Mouse (Mus musculus) forebrain, embryonic 14.5 days (tissue): Measurements from ENCODE around the gene Afap1l2. TPM values are rescaled to one million over a fixed set of nuclear protein-coding genes. Genes with fewer than 3 reads are reported as not detected.

Experiments
- ATAC-seq: fragments of 200-750 bp; cut with Nextera tagmentation; 2 replicates; pipeline ENCODE4 v1.8.0; 2017; ENCODE audit warnings: mild to moderate bottlenecking, moderate library complexity
- DNase-seq: peaks from one replicate; pipeline ENCODE4 v3.0.0-alpha.2; 2015; ENCODE audit warnings: low spot score
- H3K27ac ChIP-seq: fragments of 300-500 bp; sonication (generic); 2 replicates; pipeline ENCODE4 v1.5.1; 2014; ENCODE audit warnings: low read depth, mild to moderate bottlenecking, control low read depth, low read length, moderate library complexity
- H3K27me3 ChIP-seq: fragments of 300-500 bp; sonication (generic); replicated peaks from 2 replicates; pipeline ENCODE4 v1.6.1; 2014; ENCODE audit warnings: low read length, control low read depth, mixed read lengths; ENCODE audit not compliant: control insufficient read depth, insufficient read depth
- H3K36me3 ChIP-seq: fragments of 300-500 bp; sonication (generic); 2 replicates; pipeline ENCODE4 v1.6.1; 2014; ENCODE audit warnings: low read length, control low read depth; ENCODE audit not compliant: control insufficient read depth, insufficient read depth
- H3K4me1 ChIP-seq: fragments of 300-500 bp; sonication (generic); 2 replicates; pipeline ENCODE4 v1.6.1; 2014; ENCODE audit warnings: antibody characterized with exemption, low read length, control low read depth; ENCODE audit not compliant: control insufficient read depth, insufficient read depth
- H3K4me2 ChIP-seq: fragments of 300-500 bp; sonication (generic); 2 replicates; pipeline ENCODE4 v1.6.1; 2014; ENCODE audit warnings: mild to moderate bottlenecking, control low read depth, low read length
- H3K4me3 ChIP-seq: fragments of 300-500 bp; sonication (generic); 2 replicates; pipeline ENCODE4 v1.5.1; 2014; ENCODE audit warnings: low read depth, low read length, control low read depth
- H3K9ac ChIP-seq: fragments of 300-500 bp; sonication (generic); 2 replicates; pipeline ENCODE4 v1.6.1; 2014; ENCODE audit warnings: mild to moderate bottlenecking, low read length, control low read depth, moderate library complexity
- H3K9me3 ChIP-seq: fragments of 300-500 bp; sonication (generic); replicated peaks from 2 replicates; pipeline ENCODE4 v1.6.1; 2016; ENCODE audit warnings: low read length, control low read depth, mixed read lengths; ENCODE audit not compliant: control insufficient read depth
- WGBS: fragments of 180-500 bp; shearing (Covaris S2); extraction: QIAGEN DNeasy Blood & Tissue Kit; methylation state at CpG from one replicate; pipeline ENCODE4 v1.1.7; 2014; 5-methylcytosine and 5-hydroxymethylcytosine counted together
- polyA plus RNA-seq: library from polyadenylated mRNA; unstranded; fragments of >200 nt; fragmentation: Nextera tagmentation; extraction: Ambion mirVana; gene quantifications from 2 replicates; pipeline ENCODE4 v1.2.1, GENCODE M21; 2014

The Afap1l2 gene
- polyA plus RNA-seq, 1 experiment from 2014 or later, result 4.9 TPM

GRCm38 (mm10) chr19:56933800-56934199, 74.2 kb downstream of the Afap1l2 start:
- no peak overlapping the region for H3K4me2 ChIP-seq
- H3K4me3 ChIP-seq, result no peak overlapping the region
- no peak for ATAC-seq
- H3K9ac ChIP-seq, result no peak overlapping the region
- DNase-seq, result no peak
- 91% methylated on average over 3 of the region's 3 CpGs for WGBS
- H3K27ac ChIP-seq, result no peak overlapping the region
- H3K27me3 ChIP-seq, result no peaks in the 10 kb centered on the region
- no peaks in the 10 kb centered on the region for H3K9me3 ChIP-seq
- no peaks in the 10 kb centered on the region for H3K4me1 ChIP-seq
- no peaks in the 10 kb centered on the region for H3K36me3 ChIP-seq

GRCm38 (mm10) chr19:56930029-56930428, 78.0 kb downstream of the Afap1l2 start:
- no peak overlapping the region for H3K27ac ChIP-seq
- ATAC-seq (no peak), DNase-seq (no peak)
- no peaks in the 10 kb centered on the region for H3K36me3 ChIP-seq
- no peaks in the 10 kb centered on the region for H3K27me3 ChIP-seq
- H3K4me2 ChIP-seq, result no peak overlapping the region
- WGBS, result 86% methylated on average over 9 of the region's 9 CpGs
- no peak overlapping the region for H3K9ac ChIP-seq
- no peak overlapping the region for H3K4me3 ChIP-seq
- no peaks in the 10 kb centered on the region for H3K4me1 ChIP-seq
- H3K9me3 ChIP-seq, result no peaks in the 10 kb centered on the region

- H3K9ac ChIP-seq, result no peak overlapping the region
- WGBS, result 85% methylated on average over 3 of the region's 3 CpGs
- no peak overlapping the region for H3K4me3 ChIP-seq
- no peak overlapping the region for H3K4me2 ChIP-seq
- no peaks in the 10 kb centered on the region for H3K4me1 ChIP-seq
- DNase-seq, result no peak
- ATAC-seq, result no peak
- no peaks in the 10 kb centered on the region for H3K36me3 ChIP-seq
- H3K27ac ChIP-seq, result no peak overlapping the region
- H3K9me3 ChIP-seq, result no peaks in the 10 kb centered on the region
- no peaks in the 10 kb centered on the region for H3K27me3 ChIP-seq
These were observed 78.6 kb downstream of the Afap1l2 start for GRCm38 (mm10) chr19:56929392-56929791.

GRCm38 (mm10) chr19:56921744-56922143, 86.3 kb downstream of the Afap1l2 start:
- Histone ChIP-seq H3K27me3 (no peaks in the 10 kb centered on the region), H3K4me3 (no peak overlapping the region), H3K4me1 (no peaks in the 10 kb centered on the region), H3K4me2 (no peak overlapping the region), H3K9me3 (no peaks in the 10 kb centered on the region), H3K36me3 (no peaks in the 10 kb centered on the region), H3K27ac (no peak overlapping the region), H3K9ac (no peak overlapping the region)
- 70% methylated on average over 5 of the region's 5 CpGs for WGBS
- ATAC-seq (no peak), DNase-seq (no peak)

DNA sequence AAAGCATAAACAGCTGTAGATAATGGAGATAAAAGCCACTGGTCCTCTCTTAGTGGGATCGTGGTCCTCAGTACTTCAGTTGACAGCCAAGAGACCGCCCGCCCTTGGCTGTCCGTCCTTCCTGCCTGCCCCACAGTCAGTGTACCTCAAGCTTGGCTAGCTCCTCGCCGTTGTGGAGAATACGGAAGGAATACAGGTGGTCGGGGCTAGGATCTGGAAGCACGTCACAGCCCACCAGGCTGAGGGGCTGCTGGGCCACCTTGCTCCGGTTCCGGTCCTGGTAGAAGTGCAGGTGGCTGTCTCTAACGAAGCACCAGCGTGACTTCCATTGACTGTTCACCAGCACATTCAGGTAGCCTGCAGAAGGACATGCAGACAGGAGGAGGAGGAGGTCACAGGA, 87.8 kb downstream of the Afap1l2 start:
- WGBS, result 93% methylated on average over 13 of the region's 13 CpGs
- no peak overlapping the region for H3K27ac ChIP-seq
- ATAC-seq (no peak), DNase-seq (no peak)
- H3K4me3 ChIP-seq, result no peak overlapping the region
- no peak overlapping the region for H3K4me2 ChIP-seq
- H3K4me1 ChIP-seq, result no peaks in the 10 kb centered on the region
- H3K27me3 ChIP-seq, result no peaks in the 10 kb centered on the region
- H3K9me3 ChIP-seq, result no peaks in the 10 kb centered on the region
- no peak overlapping the region for H3K9ac ChIP-seq
- no peaks in the 10 kb centered on the region for H3K36me3 ChIP-seq

GRCm38 (mm10) chr19:56919628-56920027, 88.4 kb downstream of the Afap1l2 start:
- H3K27me3 ChIP-seq, result no peaks in the 10 kb centered on the region
- H3K4me1 ChIP-seq, result no peaks in the 10 kb centered on the region
- no peaks in the 10 kb centered on the region for H3K9me3 ChIP-seq
- WGBS, result 24% methylated on average over 7 of the region's 7 CpGs
- H3K27ac ChIP-seq, result no peak overlapping the region
- ATAC-seq (0 out of 2 replicates have a peak, but pooled peaks have one; percentile 26), DNase-seq (peak; percentile 87)
- H3K9ac ChIP-seq, result no peak overlapping the region
- no peak overlapping the region for H3K4me2 ChIP-seq
- H3K4me3 ChIP-seq, result no peak overlapping the region
- H3K36me3 ChIP-seq, result no peaks in the 10 kb centered on the region

DNA sequence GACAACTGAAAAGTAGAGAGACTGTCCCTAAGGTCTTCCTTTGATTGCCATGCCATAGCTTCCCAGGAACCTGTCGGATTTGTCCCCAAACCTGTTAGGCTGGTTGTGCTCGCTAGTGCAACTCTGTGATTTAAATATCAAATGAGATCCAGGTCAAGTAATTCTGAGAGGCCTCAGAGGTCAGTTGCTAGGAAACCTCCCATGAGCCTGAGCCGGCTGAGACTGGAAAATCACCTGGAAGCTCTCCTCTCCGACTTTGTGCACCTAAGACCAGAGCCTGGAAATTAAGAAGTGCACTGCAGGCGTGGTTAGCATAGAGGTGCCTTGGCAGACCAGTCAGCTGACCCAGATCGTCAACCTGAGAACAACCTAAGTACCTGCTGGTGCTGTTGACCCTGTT, 92.9 kb downstream of the Afap1l2 start:
- no peak overlapping the region for H3K9ac ChIP-seq
- H3K4me2 ChIP-seq, result no peak overlapping the region
- H3K36me3 ChIP-seq, result no peaks in the 10 kb centered on the region
- no peak for ATAC-seq
- H3K27me3 ChIP-seq, result no peaks in the 10 kb centered on the region
- no peak for DNase-seq
- WGBS, result 60% methylated on average over 6 of the region's 6 CpGs
- no peaks in the 10 kb centered on the region for H3K9me3 ChIP-seq
- no peaks in the 10 kb centered on the region for H3K4me1 ChIP-seq
- H3K27ac ChIP-seq, result no peak overlapping the region
- H3K4me3 ChIP-seq, result no peak overlapping the region

- H3K36me3 ChIP-seq, result no peaks in the 10 kb centered on the region
- no peak overlapping the region for H3K4me2 ChIP-seq
- no peaks in the 10 kb centered on the region for H3K9me3 ChIP-seq
- H3K4me1 ChIP-seq, result no peaks in the 10 kb centered on the region
- H3K9ac ChIP-seq, result no peak overlapping the region
- ATAC-seq (no peak), DNase-seq (no peak)
- H3K27me3 ChIP-seq, result no peaks in the 10 kb centered on the region
- WGBS, result 96% methylated on average over 3 of the region's 3 CpGs
- H3K27ac ChIP-seq, result no peak overlapping the region
- H3K4me3 ChIP-seq, result no peak overlapping the region
These were observed 93.4 kb downstream of the Afap1l2 start for GRCm38 (mm10) chr19:56914658-56915057.

DNA sequence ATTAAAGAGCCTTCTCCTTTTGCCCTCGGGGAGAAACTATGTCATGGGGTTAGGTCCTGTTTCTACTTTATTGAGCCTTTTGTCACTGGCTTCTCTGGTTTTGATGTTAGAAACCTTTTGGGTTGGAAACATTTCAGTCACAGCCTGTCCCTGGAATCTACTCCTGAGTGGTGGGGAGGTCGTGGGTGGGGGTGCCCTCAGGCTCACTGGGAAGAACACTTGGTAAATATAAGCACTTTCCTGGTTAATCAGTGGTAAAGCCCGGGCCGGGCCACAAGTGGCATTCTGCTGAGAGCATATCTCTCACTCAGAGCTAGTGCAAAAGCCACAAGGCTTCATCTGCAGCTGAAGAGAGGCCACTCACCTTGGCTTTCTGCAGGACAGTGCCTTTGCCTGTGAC, 94.3 kb downstream of the Afap1l2 start:
- 87% methylated on average over 4 of the region's 4 CpGs for WGBS
- no peak for ATAC-seq

More for the DNA sequence above, 94.3 kb downstream of the Afap1l2 start:
- Histone ChIP-seq H3K4me2 (no peak overlapping the region), H3K27ac (no peak overlapping the region), H3K4me1 (no peaks in the 10 kb centered on the region), H3K9ac (no peak overlapping the region), H3K36me3 (no peaks in the 10 kb centered on the region), H3K4me3 (no peak overlapping the region), H3K9me3 (no peaks in the 10 kb centered on the region), H3K27me3 (no peaks in the 10 kb centered on the region)
- DNase-seq, result no peak
